Mouse (Mus musculus): ENCODE data around the gene Sbk2.

DNA sequence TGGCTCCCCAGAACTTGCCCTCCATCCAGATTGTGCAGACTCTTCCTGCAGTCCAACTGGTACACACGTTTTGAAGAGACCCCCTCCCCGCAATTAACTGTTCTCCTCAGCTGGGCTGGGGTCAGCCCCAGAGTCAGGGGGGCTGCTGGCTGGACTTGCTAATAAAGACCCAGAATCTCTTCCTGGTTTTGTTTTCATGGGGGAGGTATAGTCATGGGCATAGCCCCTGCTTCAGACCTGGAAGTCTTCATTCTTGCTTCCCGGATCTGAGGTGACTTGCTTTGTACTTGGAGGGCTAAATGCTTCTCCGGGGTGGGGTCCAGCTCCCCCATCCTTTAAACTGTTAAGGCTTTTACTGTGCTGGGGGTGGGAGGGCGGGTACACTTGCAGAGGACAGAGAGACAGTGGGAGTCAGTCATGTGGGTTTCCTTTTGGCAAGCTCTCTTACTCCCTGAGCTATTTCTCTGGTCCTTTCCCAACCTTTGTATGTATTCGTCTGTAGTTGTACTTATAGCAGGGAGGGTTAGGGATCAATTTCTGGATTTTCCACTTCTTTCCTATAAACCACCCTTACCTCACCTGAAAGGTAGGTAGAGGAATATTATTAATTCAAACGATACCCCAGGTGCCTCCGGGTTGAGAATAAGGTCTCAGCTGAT, 42.3 kb downstream of the Sbk2 start, which contains the start of gene Nat14:
- TF ChIP-seq EP300 (IDR thresholded peaks at IDR 0.05; ENCODE audit: low read depth) (no peak), CTCF (IDR thresholded peaks at IDR 0.05; ENCODE audit: low read depth) (no peak)
